Mouse (Mus musculus) forebrain, embryonic 10.5 days (tissue): ENCODE results near the gene H6pd. TPM values are rescaled to one million over a fixed set of nuclear protein-coding genes. Genes with fewer than 3 reads are reported as not detected.

ENCODE experiments used
- DNase-seq: peaks from one replicate; pipeline ENCODE4 v3.0.0-alpha.2; 2017; ENCODE audit warnings: low spot score; ENCODE audit errors: extremely low spot score
- H3K27ac ChIP-seq: fragments of 300-500 bp; sonication (generic); 2 replicates; pipeline ENCODE4 v1.5.1; 2016; ENCODE audit warnings: mild to moderate bottlenecking
- H3K27me3 ChIP-seq: fragments of 300-500 bp; sonication (generic); 2 replicates; pipeline ENCODE4 v1.6.1; 2016; ENCODE audit warnings: mild to moderate bottlenecking; ENCODE audit not compliant: poor library complexity, severe bottlenecking
- H3K36me3 ChIP-seq: fragments of 300-500 bp; sonication (generic); replicated peaks from 2 replicates; pipeline ENCODE4 v1.6.1; 2016; ENCODE audit warnings: mild to moderate bottlenecking, moderate library complexity
- H3K4me1 ChIP-seq: fragments of 300-500 bp; sonication (generic); 2 replicates; pipeline ENCODE4 v1.6.1; 2016
- H3K4me3 ChIP-seq: fragments of 300-500 bp; sonication (generic); 2 replicates; pipeline ENCODE4 v1.5.1; 2016; ENCODE audit warnings: mild to moderate bottlenecking, moderate library complexity
- H3K9me3 ChIP-seq: fragments of 300-500 bp; sonication (generic); 2 replicates; pipeline ENCODE4 v1.6.1; 2016; ENCODE audit warnings: mild to moderate bottlenecking, moderate library complexity
- WGBS: fragments of 180-500 bp; shearing (Covaris S2); methylation state at CpG from one replicate; pipeline ENCODE4 v1.1.7; 2016; 5-methylcytosine and 5-hydroxymethylcytosine counted together
- polyA plus RNA-seq: library from polyadenylated mRNA; unstranded; fragments of >200 nt; fragmentation: Nextera tagmentation; extraction: Ambion mirVana; gene quantifications from 2 replicates; pipeline ENCODE4 v1.2.1, GENCODE M21; 2016

H6pd gene
- polyA plus RNA-seq, 1 experiment from 2014 or later = 3.0 TPM

- Histone ChIP-seq H3K36me3 (no peaks in the 10 kb centered on the region), H3K27me3 (peaks cover 18% of the 10 kb centered on the region), H3K9me3 (no peaks in the 10 kb centered on the region), H3K4me3 (no peak overlapping the region), H3K4me1 (peaks cover 75% of the 10 kb centered on the region), H3K27ac (0 out of 2 replicates have a peak overlapping the region, but pooled peaks have one; percentile 26)
- 89% methylated on average over 18 of the region's 18 CpGs for WGBS
- no peak for DNase-seq
Observed at GRCm38 (mm10) chr4:149941067-149941755, 67.6 kb downstream of the H6pd start.

- WGBS = 64% methylated on average over 8 of the region's 8 CpGs
- DNase-seq = no peak
Observed at GRCm38 (mm10) chr4:149938701-149939100, 70.1 kb downstream of the H6pd start.

GRCm38 (mm10) chr4:149936921-149937320 lies 71.9 kb downstream of the H6pd start:
- WGBS = 71% methylated on average over 5 of the region's 5 CpGs
- Histone ChIP-seq H3K4me1 (peaks cover 32% of the 10 kb centered on the region), H3K27me3 (peaks cover 5% of the 10 kb centered on the region; the same call in 1 of the 2 replicates), H3K4me3 (no peak overlapping the region), H3K36me3 (no peaks in the 10 kb centered on the region), H3K9me3 (peaks cover 7% of the 10 kb centered on the region; the same call in 1 of the 2 replicates), H3K27ac (0 out of 2 replicates have a peak overlapping the region, but pooled peaks have one; percentile 4)
- no peak for DNase-seq

More at GRCm38 (mm10) chr4:149938701-149939100, 70.1 kb downstream of the H6pd start:
- H3K4me3 ChIP-seq = no peak overlapping the region
- no peaks in the 10 kb centered on the region for H3K36me3 ChIP-seq
- no peak overlapping the region; the same call in 1 of the 2 replicates for H3K27ac ChIP-seq
- no peaks in the 10 kb centered on the region for H3K9me3 ChIP-seq
- peaks cover 9% of the 10 kb centered on the region for H3K27me3 ChIP-seq
- peaks cover 50% of the 10 kb centered on the region for H3K4me1 ChIP-seq

GRCm38 (mm10) chr4:149935470-149935869 lies 73.4 kb downstream of the H6pd start:
- no peak overlapping the region for H3K27ac ChIP-seq
- H3K27me3 ChIP-seq = peaks cover 5% of the 10 kb centered on the region; the same call in 1 of the 2 replicates
- WGBS = 89% methylated on average over 6 of the region's 6 CpGs
- peaks cover 24% of the 10 kb centered on the region for H3K4me1 ChIP-seq
- H3K36me3 ChIP-seq = no peaks in the 10 kb centered on the region
- no peak overlapping the region for H3K4me3 ChIP-seq
- DNase-seq = no peak
- peaks cover 11% of the 10 kb centered on the region; the same call in 1 of the 2 replicates for H3K9me3 ChIP-seq

- no peaks in the 10 kb centered on the region for H3K36me3 ChIP-seq
- H3K9me3 ChIP-seq = peaks cover 11% of the 10 kb centered on the region; the same call in 1 of the 2 replicates
- no peak overlapping the region for H3K27ac ChIP-seq
- peaks cover 5% of the 10 kb centered on the region; the same call in 1 of the 2 replicates for H3K27me3 ChIP-seq
- no peak for DNase-seq
- 92% methylated on average over 16 of the region's 16 CpGs for WGBS
- no peak overlapping the region for H3K4me3 ChIP-seq
- H3K4me1 ChIP-seq = peaks cover 17% of the 10 kb centered on the region
Observed at GRCm38 (mm10) chr4:149933519-149934245, 75.1 kb downstream of the H6pd start.

- H3K27me3 ChIP-seq = peaks cover 5% of the 10 kb centered on the region; the same call in 1 of the 2 replicates
- H3K4me1 ChIP-seq = peaks cover 15% of the 10 kb centered on the region
- no peak for DNase-seq
- WGBS = 95% methylated on average over 7 of the region's 7 CpGs
- H3K9me3 ChIP-seq = peaks cover 11% of the 10 kb centered on the region; the same call in 1 of the 2 replicates
- no peak overlapping the region for H3K4me3 ChIP-seq
- H3K36me3 ChIP-seq = no peaks in the 10 kb centered on the region
- no peak overlapping the region for H3K27ac ChIP-seq
Observed at GRCm38 (mm10) chr4:149933025-149933424, 75.8 kb downstream of the H6pd start.

- Histone ChIP-seq H3K36me3 (no peaks in the 10 kb centered on the region), H3K27ac (no peak overlapping the region), H3K4me3 (no peak overlapping the region), H3K9me3 (peaks cover 11% of the 10 kb centered on the region; the same call in 1 of the 2 replicates), H3K4me1 (peaks cover 9% of the 10 kb centered on the region), H3K27me3 (peaks cover 5% of the 10 kb centered on the region; the same call in 1 of the 2 replicates)
- 89% methylated on average over 9 of the region's 9 CpGs for WGBS
- DNase-seq = no peak
Observed at GRCm38 (mm10) chr4:149932108-149932815, 76.6 kb downstream of the H6pd start.

- WGBS = 79% methylated on average over 3 of the region's 3 CpGs
- Histone ChIP-seq H3K27ac (no peak overlapping the region), H3K4me3 (no peak overlapping the region), H3K9me3 (peaks cover 11% of the 10 kb centered on the region; the same call in 1 of the 2 replicates), H3K27me3 (peaks cover 5% of the 10 kb centered on the region; the same call in 1 of the 2 replicates), H3K4me1 (no peaks in the 10 kb centered on the region), H3K36me3 (0 out of 2 replicates have a peak, but pooled peaks cover 3% of the 10 kb centered on the region)
- DNase-seq = no peak
Observed at GRCm38 (mm10) chr4:149930755-149931154, 78.1 kb downstream of the H6pd start.

Other genes starting within 250 kb of the H6pd start
- gene Slc25a33, start 234.7 kb downstream of the H6pd start, polyA plus RNA-seq = 13.4 and 15.0 TPM in 2 replicates
- gene Spsb1, start 54.0 kb downstream of the H6pd start, polyA plus RNA-seq = 9.0 and 11.2 TPM in 2 replicates
- 0.32 and 0.41 TPM in 2 replicates for gene Gpr157, start 78.3 kb upstream of the H6pd start, polyA plus RNA-seq
- gene Slc2a5, start 110.3 kb upstream of the H6pd start, polyA plus RNA-seq = 1.3 and 1.6 TPM in 2 replicates
- gene Slc2a7, start 139.9 kb upstream of the H6pd start, polyA plus RNA-seq = not detected in 2 replicates
- gene Car6, start 192.3 kb upstream of the H6pd start, polyA plus RNA-seq = 0.22 TPM in 1 of 2 replicates, not detected in the other
- 3,430 and 3,707 TPM in 2 replicates for gene Eno1, start 227.7 kb upstream of the H6pd start, polyA plus RNA-seq